Mouse (Mus musculus) cortical plate, adult 2 months (tissue): ENCODE results near the gene Eps8l3.

Experiments
- CTCF ChIP-seq: fragments of 200-500 bp; IDR thresholded peaks from 2 replicates; pipeline ENCODE4 v1.5.1; 2011; ENCODE audit warnings: mild to moderate bottlenecking, control low read depth, low read length; ENCODE audit not compliant: insufficient read depth; ENCODE audit errors: extremely low read depth
- POLR2A ChIP-seq: fragments of 200-500 bp; IDR thresholded peaks from 2 replicates; pipeline ENCODE4 v1.6.1; 2011; ENCODE audit warnings: mild to moderate bottlenecking, low read length, control low read depth; ENCODE audit not compliant: insufficient read depth; ENCODE audit errors: extremely low read depth

GRCm38 (mm10) chr3:107873335-107874251 is 3.4 kb upstream of the Eps8l3 start:
- TF ChIP-seq POLR2A (no peak), CTCF (no peak)
